Mouse (Mus musculus): Measurements from ENCODE around the gene Obscn.

The Obscn gene

DNA sequence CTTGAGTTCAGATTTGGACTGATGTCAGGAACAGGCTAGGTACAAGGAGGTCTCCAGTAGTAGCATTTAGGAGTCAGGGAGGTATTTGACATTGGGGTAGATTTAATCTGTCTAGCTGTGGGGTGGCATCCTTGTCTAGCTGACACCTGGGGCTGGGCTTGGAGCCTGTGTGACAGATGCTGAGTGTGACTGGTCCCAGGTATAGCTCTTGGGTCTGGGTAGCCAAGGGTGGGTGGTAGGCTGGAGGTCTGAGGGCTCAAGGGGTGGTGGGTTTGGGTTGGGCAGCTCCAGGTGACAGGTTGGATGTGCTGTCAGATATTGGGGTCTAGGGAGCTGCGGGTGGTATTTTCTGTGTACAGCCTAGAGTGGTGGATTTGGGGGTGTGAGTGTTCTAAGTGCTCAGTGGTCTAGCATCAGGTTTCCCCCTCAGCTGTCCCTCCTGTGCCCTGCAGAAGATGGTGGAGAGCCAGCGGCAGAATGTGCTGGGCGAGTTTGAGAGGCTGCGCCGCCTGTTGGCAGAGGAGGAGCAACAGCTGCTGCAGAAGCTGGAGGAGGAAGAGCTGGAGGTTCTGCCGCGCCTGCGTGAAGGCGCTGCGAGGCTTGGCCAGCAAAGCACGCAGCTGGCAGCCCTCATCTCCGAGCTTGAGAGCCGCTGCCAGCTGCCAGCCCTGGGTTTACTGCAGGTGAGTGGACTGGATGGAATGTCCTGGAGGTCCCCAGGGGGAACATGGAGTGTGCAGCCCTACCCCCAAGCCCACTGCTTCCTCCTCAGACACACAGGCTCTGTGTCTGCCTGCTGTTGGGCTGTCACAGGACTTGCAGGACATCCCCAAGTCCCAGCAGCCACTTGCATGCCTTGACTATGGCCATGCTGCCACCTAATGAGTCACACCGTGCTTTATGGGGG lies 154.4 kb downstream of the Obscn start:
- DNase-seq, result peak; percentile 68

DNA sequence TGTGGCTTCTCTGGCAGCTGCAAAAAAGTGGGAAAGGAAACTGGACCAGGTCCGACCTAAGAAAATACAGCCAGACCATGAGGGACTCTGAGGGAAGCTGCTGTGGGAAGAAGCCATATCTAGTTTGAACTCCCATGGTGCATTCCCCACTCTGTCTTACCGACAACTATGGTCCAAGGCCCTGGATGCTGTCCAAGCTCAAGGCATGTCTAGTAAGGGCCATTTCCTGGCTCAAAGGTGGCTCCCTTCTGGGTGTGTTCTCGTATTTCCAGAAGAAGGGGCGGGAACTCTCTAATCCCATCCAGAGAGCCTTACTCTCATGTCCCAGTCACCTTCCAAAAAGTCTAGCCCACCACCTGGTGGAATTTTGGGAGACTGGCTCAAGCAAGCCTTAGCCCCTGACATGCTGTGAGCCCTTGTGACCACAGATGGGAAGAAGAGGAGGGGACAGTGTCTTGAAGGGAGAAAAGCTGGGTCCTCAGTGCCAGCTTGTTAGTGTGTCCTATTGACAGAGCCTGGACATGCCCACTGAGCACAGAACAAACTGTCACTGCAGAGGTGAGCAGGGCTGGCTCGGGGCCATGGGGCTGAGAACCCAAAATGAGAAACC lies 155.7 kb downstream of the Obscn start:
- DNase-seq, result no peak

DNA sequence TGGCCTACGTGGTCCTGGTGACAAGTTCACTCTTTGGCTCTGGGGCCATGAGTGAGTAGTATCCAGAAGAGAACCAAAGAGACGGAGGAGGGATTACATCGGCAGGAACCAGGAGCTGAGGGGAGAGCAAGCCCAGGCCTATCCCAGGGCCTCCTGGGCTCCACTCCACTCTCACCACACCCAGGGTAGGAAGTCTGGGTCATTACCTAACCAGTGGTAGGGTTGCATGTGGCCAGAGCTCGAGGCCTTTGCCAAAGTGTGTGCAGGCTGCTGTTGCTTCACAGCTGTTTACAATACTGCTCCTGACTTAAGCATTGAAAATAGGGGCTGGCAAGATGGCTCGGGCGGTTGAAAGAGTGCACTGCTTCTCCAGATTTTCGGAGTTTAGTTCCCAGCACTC lies 156.5 kb downstream of the Obscn start:
- DNase-seq, result peak; percentile 77

DNA sequence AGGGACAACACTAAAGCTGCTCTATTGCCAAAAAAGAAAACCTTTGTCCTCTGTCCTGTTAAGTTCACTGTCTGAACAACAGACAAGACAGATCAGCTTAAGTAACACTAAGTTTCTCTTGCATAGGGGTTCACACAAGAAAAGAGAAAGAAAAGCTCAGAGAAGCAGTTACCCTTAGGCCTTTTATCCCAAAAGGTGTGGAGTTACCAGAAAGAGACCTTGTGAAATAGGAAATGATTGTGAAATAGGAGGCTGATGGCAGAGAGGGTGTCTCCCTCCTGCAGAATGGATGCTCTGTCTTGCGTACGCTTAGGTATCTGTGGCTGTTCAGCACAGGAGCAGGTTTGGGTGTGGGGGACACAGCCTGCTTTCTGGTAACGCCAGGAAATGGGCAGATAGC lies 157.0 kb downstream of the Obscn start:
- no peak for DNase-seq

DNA sequence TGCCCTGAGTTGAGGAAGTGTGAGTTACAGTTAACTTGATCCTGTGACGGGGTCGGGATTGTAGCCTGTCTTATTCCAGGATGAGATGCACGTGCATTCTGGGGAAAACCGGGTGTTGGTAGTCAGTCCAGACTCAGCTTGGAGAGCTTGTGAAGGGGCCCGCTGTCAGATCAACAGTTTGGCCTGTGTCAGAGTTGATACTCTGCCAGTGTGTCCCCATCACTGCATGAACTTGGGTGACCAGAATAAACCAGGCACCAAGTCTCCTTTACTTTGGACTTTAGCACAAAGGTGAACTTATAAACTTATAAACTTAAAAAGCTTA lies 157.5 kb downstream of the Obscn start:
- DNase-seq, result no peak

DNA sequence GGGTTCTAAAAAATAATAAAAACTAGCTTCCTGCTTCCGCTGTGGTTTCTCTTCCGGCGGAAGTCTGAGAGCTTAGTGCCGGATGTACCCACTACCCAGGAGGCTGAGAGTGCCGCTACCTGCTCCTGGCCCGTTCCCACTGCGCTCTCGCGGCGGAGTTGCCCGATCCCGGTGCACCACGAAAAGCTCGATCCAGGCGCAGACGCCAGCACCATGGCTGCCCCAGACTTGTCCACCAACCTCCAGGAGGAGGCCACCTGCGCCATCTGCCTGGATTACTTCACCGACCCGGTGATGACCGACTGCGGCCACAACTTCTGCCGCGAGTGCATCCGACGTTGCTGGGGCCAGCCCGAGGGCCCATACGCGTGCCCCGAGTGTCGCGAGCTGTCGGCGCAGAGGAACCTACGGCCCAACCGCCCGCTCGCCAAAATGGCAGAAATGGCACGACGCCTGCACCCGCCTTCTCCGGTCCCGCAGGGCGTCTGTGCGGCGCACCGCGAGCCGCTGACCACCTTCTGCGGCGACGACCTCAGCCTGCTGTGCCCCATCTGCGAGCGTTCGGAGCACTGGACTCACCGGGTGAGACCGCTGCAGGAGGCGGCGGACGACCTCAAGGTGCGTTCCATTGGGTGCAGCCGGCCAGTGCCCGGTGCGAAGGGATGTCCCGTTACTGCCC lies 158.0 kb downstream of the Obscn start, which contains the start of gene Trim11:
Trim11 (plus strand) TSS at position 67 of the 679 bp plus-strand sequence.
- peak; percentile 67 for DNase-seq

DNA sequence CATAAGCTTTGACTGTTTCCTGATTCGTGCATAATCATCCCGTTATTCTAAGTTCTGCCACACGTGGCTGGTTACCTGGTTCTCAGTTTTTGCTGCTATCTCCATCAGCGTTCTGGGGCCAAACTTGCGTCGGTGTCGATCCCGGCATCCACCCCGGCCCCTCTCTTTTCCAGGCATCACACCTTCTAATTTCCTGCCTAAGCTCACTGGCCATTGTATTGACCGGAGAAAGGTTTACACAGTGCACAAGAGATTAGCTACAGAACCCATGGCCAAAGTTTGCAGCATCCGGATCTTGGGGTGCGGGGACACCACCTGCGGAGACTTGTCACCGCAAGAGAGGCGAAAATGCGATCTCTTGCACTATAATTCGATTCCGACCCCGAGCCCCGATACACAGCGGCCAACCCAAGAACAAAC lies 158.6 kb downstream of the Obscn start:
- no peak for DNase-seq

DNA sequence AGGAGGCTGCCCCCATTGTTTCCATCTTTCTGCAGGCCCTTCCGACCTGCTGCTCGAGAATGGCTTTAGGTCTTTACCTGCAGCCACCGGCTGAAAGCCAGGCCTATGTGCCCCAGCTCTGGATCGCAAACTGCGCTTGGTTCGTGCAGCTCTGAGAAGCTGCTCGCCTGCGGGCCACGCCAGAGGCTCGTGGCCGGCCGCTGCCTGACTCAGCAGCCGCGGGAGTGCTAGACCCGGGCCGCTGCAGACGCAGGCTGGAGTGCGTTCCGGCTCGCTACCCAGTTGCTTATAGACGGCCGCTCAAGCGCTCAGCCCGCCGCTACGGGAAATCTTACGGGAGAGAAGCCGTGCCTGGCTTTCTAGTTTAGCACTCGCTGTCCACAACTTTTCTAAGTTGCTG lies 159.1 kb downstream of the Obscn start:
- no peak for DNase-seq

DNA sequence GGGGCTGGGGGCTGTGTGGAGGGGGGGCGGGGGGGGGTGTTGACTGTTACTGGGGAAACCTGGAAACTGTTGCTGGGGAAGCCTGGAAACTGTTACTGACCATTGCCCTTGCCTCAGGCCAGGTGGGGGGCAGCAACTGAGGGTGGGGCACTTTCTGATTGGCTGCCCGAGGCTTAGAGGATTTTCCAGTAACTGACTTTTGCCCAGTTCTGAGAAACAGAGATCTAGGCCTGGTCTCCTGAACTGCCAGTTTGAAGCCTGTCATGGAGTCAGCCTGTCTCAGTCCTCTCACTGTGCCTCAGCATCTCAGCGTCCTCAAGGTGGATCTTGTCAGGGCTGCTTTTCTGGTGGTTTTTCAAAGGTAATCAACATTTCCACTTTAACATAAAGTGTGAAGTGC lies 161.8 kb downstream of the Obscn start:
- no peak for DNase-seq

DNA sequence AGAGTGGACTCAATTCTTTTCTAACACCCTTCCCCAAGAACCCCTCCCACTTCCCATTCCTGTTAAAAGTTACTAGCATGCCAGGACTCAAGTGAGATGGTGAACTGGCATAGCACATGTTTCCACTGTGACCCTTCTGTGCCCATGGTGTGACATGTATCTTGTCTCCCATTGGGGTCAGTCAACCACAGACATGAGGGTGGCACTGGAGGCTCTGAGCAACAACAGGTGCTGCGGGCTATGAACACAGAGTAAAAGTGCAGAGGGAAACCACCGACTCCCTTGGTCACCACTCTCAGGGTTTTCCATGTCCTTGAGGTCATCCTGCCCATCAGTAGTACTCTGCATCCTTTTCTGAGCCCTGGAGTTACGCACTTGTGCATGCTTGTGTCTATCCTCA lies 164.4 kb downstream of the Obscn start:
- DNase-seq, result no peak

DNA sequence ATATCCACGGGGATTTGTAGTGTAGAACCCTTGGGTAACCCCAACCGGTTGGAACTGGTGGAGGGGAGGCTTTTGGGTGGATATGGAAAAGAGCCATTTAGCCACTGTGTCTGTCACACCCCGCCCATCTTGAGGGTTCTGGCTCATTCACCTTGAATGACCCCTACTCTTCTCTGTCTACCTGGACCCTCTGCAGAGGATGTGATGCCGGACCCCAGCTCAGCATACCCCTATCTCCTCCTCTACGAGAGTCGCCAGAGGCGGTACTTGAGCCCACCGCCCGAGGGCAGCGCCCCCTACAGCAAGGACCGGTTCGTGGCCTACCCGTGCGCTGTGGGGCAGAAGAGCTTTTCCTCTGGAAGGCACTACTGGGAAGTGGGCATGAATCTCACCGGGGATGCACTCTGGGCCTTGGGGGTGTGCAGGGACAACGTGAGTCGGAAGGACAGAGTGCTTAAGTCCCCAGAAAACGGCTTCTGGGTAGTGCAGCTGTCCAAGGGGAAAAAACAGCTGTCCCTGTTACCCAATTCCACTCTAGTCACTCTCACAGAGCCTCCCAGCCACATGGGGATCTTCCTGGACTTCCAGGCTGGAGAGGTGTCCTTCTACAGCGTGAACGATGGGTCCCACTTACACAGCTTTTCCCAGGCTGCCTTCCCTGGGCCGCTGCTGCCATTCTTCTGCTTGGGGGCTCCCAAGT lies 165.2 kb downstream of the Obscn start:
- DNase-seq, result no peak

DNA sequence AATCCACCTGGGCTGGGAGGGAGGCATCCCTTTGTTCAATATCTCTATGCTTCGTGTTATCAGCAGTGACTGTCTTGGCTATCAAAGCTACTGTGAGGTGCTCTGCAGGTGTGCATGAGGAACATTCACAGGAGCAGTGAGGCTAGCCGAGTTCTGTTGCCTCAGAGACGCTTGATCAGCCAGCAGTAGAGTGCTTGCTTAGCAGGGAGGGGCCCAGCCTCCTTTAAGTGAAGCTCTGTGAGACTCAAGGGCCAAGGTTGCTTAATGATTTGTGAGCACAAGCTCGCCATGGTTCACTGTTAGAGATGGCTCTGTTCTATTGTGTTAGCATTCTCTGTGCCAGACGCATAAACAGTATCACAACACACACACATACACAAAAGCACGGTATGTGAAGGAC lies 166.5 kb downstream of the Obscn start:
- peak; percentile 91 for DNase-seq

DNA sequence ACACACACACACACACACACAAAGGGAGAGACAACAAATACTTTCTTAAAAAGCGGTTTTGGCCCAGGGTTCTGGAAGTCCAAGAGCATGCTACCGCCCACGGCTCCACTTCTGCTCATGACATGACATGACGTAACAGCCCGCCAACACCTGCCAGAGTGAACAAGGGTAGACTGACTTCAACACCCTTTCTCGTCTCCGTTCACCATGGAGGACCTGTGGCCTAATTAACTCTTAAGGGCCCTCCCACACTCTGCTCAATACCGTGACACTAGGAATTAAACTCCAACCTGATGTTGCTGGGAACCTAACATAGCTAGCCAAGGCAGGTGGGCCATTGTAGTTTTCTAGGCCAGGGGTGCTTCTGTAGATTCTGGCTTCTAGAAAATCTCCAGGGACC lies 167.2 kb downstream of the Obscn start:
- DNase-seq, result no peak

DNA sequence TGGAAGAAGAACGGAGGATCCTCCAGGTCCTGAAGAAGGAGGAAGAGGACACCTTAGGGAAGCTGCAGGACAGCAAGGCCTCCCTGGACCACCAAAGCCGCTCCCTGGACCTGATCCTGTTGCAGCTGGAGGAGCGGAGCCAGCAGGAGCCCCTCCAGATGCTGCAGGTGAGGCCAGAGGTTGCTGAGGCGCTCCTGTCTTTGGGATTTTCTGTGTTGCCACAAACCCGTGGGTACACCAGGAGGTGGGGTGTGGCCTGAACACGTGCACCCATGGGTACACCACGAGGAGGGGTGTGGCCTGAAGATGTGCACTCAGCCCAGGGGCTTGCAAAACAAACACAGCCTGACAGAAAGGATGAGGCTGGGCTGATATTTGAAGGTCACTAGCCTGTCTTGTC lies 167.7 kb downstream of the Obscn start:
- no peak for DNase-seq

DNA sequence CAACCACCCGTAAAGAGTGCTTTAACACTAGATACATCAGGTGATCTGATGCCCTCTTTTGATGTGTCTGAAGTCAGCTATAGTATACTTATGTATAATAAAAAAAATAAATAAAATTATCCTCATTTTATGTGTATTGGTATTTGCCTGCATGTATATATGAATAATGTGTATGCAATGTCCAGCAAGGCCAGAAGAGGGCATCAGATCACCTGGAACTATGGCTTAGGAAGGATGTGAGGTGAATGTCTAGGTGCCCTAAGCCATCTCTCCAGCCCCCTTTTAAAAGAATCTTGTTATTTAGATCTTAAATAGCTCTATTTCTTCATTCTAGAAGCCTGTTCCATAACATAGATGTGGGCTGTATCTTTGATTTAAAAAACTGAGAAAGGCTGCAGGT lies 168.9 kb downstream of the Obscn start:
- peak; percentile 82 for DNase-seq

DNA sequence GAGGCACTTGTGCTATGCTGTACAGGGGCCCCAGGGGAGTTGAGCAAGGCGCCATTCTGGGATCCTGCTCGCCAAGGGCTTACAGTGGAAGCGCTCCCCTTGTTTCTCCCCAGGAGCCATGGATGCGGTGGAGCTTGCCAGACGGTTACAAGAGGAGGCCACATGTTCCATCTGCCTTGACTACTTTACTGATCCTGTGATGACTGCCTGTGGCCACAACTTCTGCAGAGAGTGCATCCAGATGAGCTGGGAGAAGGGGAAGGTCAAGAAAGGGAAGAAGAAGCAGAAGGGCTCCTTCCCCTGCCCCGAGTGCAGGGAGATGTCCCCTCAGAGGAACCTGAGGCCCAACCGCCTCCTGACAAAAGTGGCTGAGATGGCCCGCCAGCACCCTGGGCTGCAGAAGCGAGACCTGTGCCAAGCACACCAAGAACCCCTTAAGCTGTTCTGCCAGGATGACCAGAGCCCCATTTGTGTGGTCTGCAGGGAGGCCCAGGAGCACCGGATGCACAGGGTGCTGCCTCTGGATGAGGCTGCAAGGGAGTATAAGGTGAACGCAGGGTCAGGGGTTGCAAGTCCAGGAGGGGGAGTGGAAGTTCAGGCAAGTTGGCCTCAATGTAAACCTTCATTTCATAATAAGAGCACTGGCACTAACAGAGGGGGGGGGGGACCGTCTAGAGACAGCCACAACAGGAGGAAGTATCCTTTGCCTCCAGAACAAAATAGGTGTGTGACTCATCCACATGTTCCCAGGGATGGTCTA lies 171.0 kb downstream of the Obscn start:
- no peak for DNase-seq

DNA sequence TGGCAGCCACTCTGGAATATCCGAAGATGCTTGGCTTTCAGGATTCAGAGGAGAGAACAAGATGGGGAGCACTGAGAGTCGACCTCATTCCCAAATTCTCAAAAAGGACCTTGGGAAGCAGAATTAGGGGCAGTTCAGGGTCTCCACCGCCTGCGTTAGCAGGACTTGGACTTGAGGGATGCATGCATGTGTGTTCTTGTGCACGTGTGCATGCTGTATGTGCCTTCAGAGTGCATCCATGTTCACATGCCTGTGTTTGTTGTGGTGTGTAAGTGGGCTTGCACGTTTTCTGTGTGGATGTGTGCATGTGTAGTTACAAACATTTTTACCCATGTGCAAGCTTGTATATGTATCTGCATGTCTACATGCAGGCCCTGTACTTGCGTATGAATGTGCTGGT lies 172.0 kb downstream of the Obscn start:
- no peak for DNase-seq

DNA sequence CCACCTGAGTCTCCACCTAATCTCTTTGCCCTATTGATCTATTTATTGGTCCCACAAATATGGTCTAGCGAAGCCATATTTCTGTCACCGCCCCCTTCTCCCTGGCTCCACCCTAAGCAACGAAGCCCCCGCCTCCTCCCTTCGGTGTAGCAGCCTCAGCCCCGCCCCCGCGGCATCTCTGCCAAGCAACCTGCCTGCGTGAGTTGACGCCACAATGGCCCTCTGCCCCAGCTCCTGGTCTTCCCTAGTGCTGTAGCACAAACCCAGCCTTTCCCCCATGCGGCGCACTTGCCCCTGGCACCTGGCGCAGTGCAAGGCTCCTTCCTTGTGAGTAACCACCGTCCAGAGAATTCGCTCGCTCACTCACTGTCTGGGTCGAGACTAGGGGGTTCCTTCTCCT lies 172.7 kb downstream of the Obscn start:
- peak; percentile 74 for DNase-seq

DNA sequence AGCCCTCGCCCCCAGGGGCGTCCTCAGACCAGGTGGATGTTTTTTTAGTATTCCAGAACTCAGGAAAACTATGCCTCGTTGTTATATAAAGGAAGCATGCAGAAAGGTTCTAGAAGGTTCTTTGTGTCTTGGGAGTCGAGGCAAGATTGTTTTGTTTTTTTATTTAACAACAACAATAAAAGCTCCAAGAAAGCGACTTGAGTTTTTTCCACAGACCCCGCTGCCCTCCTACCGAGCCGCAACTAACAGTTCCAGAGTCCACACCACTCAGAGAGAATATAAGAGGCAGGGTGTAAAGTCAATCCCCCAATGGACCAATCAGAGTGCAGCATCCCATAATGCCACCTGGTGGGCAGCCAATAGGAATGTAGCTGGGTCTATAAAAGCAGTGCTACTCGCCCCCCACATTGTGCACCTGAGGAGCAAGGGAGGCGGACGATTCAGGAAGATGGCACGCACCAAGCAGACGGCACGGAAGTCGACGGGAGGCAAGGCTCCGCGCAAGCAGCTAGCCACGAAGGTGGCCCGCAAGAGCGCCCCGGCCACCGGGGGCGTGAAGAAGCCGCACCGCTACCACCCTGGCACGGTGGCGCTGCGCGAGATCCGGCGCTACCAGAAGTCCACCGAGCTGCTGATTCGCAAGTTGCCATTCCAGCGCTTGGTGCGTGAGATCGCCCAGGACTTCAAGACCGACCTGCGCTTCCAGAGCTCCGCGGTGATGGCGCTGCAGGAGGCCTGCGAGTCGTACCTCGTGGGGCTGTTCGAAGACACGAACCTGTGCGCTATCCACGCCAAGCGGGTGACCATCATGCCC lies 174.6 kb downstream of the Obscn start:
- no peak for DNase-seq

DNA sequence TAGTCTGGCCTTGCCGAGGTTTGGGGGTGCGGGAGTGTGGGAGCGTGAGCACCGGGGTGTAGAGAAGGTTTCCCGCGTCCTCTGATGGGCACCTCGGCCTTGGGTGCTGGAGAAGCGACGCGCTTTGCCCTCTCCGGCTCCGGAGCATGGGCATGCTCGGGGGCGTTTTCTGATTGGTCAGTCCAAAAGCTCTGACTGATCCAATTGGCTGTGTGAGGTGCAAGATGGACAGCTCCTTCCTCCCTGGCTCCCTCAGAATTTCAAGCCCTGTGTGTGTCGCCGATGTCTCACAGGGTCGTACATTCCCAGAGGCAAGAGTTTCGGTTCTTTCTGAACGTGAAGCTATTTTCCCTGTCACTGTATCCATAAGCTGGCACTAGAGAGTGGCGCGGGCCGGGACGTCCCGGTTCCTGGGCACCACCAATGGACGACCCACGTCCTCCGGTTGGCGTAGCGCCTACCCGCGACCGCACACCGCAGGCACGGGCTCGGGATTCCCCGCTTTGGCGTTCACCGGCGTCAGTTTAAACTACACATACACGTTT lies 176.2 kb downstream of the Obscn start:
- peak; percentile 91 for DNase-seq

DNA sequence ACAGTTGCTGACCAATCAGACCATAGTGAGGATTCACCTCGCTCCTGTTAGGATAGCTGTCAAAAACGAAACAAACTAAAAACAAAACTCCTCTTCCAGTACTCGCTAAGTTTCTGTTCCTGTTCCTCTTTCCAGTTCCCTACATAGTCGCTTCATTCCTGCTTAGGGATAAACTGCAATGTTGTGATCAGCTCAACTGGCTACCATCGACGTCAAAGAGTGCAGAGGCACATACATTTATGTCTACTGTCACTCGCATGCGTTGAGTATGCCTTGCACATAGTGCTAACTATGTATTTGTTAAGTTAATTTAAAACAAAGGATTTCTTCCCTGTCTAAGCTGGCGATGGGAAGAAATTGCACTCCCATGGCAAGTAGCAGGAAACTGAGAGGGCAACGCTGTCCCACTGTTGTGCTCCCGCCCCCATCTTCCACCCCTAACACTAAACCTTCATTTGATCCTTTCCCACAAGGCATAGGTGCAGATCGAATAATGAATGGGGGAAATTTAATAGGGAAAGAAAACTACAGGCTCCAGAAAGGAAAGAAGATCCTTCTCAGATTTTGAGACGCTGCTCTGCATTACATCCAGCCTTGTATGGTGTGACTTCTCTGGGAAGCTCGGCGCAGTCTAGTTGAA lies 176.9 kb downstream of the Obscn start:
- DNase-seq, result no peak
